Mouse (Mus musculus) thymus, postnatal 4 days (tissue): ENCODE measurements around the gene Ms4a13.
"Not testable (repeated sequence)": the region's sequence is repeated elsewhere in the genome, so short reads cannot be mapped to it uniquely, and the experiment has no call there.

Experiments
- DNase-seq: peaks from one replicate; pipeline ENCODE4 v3.0.0; 2021

The Ms4a13 gene

GRCm38 (mm10) chr19:11196546-11196945 lies at the start of gene Ms4a13:
Ms4a13 (minus strand) TSS chr19:11196737.
- no peak for DNase-seq

GRCm38 (mm10) chr19:11244230-11244629 lies 47.7 kb upstream of the Ms4a13 start:
- no peak for DNase-seq

- no peak for DNase-seq
Observed at GRCm38 (mm10) chr19:11242560-11242959, 46.0 kb upstream of the Ms4a13 start.

GRCm38 (mm10) chr19:11235820-11236219 lies 39.3 kb upstream of the Ms4a13 start:
- no peak for DNase-seq

- no peak for DNase-seq
Observed at GRCm38 (mm10) chr19:11234921-11235735, 38.6 kb upstream of the Ms4a13 start.

GRCm38 (mm10) chr19:11234244-11234643 lies 37.7 kb upstream of the Ms4a13 start:
- no peak for DNase-seq

- no peak for DNase-seq
Observed at GRCm38 (mm10) chr19:11232348-11232747, 35.8 kb upstream of the Ms4a13 start, which contains the start of gene Ms4a12. Ms4a12 (minus strand) TSS chr19:11232448.

GRCm38 (mm10) chr19:11192552-11192951 lies 4.0 kb downstream of the Ms4a13 start:
- no peak for DNase-seq

- peak; percentile 43 for DNase-seq
Observed at GRCm38 (mm10) chr19:11184121-11184520, 12.4 kb downstream of the Ms4a13 start.

GRCm38 (mm10) chr19:11177464-11177863 lies 19.1 kb downstream of the Ms4a13 start:
- no peak for DNase-seq

GRCm38 (mm10) chr19:11165172-11165571 lies 31.4 kb downstream of the Ms4a13 start, which contains the start of gene 1700025F22Rik:
1700025F22Rik (minus strand) TSS chr19:11165320.
- DNase-seq, result peak; percentile 28

- not testable (repeated sequence) for DNase-seq
Observed at GRCm38 (mm10) chr19:11157890-11158289, 38.6 kb downstream of the Ms4a13 start.

GRCm38 (mm10) chr19:11135336-11135735 lies 61.2 kb downstream of the Ms4a13 start:
- no peak for DNase-seq

GRCm38 (mm10) chr19:11134852-11135251 lies 61.7 kb downstream of the Ms4a13 start:
- no peak for DNase-seq

GRCm38 (mm10) chr19:11130776-11131175 lies 65.8 kb downstream of the Ms4a13 start, which contains the start of gene 1700017D01Rik:
1700017D01Rik (minus strand) TSS chr19:11130876.
- not testable (repeated sequence) for DNase-seq

GRCm38 (mm10) chr19:11129702-11130101 lies 66.8 kb downstream of the Ms4a13 start:
- DNase-seq, result no peak

GRCm38 (mm10) chr19:11121016-11121420 lies 75.5 kb downstream of the Ms4a13 start:
- peak; percentile 30 for DNase-seq
